Mouse (Mus musculus) olfactory bulb, adult 2 months (tissue): Measurements from ENCODE around the gene E2f8.

Experiments
- CTCF ChIP-seq: fragments of 200-500 bp; IDR thresholded peaks from 2 replicates; pipeline ENCODE4 v1.5.1; 2012; ENCODE audit warnings: low read depth, mild to moderate bottlenecking, low read length, moderate library complexity; ENCODE audit not compliant: insufficient read depth
- POLR2A ChIP-seq: fragments of 200-500 bp; IDR thresholded peaks from 2 replicates; pipeline ENCODE4 v1.6.1; 2012; ENCODE audit warnings: mild to moderate bottlenecking, low read depth, low read length, moderate library complexity; ENCODE audit not compliant: insufficient read depth

DNA sequence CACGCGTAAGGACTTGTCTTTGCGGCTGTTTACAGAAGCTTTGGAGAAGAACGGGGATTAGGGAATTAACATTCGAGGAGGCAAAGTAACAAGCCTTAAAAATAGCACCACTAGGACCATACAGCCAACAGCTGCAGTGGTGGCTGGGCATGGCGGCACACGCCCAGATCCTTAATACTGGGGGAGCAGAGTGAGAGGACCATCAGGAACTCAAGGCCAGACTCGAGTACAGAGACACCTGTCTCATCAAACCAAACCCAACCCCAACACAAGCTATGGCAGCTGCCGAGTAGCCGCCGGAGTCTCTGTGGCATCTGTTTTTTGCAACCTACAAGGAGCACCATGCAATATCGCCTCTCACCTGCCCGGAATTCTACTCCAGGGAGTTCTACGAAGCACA, 6.3 kb downstream of the E2f8 start:
- TF ChIP-seq CTCF: no peak
- TF ChIP-seq POLR2A: no peak
